Mouse (Mus musculus) Patski (cell line): ENCODE measurements around the gene Mien1. TPM values are rescaled to one million over a fixed set of nuclear protein-coding genes. Genes with fewer than 3 reads are reported as not detected.
A peak's percentile ranks its signal among the peaks of the same experiment; 100 is the strongest.

ENCODE experiments used
- ATAC-seq: fragments of 100-300 bp; one replicate; pipeline ENCODE4 v1.8.0; 2021
- CTCF ChIA-PET: fragments of 350-600 bp; sonication (Branson Sonifier 250); formaldehyde crosslinking; loops from one replicate; lab custom pipeline; 2022; ENCODE audit warnings: inconsistent platforms; lab: Charles Lee
- POLR2A ChIA-PET: fragments of 350-600 bp; sonication (Branson Sonifier 250); formaldehyde crosslinking; loops from one replicate; lab custom pipeline; 2022; ENCODE audit warnings: antibody characterized with exemption, inconsistent platforms; lab: Charles Lee
- DNase-seq: peaks from one replicate; pipeline ENCODE4 v3.0.0-alpha.2; 2011; ENCODE audit warnings: low read depth, low spot score
- H3K27me3 ChIP-seq: fragments of 371-371 bp; one replicate; pipeline ENCODE4 v1.5.1; 2021
- CTCF ChIP-seq: fragments of 100-300 bp; IDR thresholded peaks from one replicate; pipeline ENCODE4 v1.5.1; 2021
- in situ Hi-C: fragments of 300-500 bp; cut with MboI; formaldehyde crosslinking; loops from 3 replicates; pipeline ENCODE4 v1.11.1; 2018; ENCODE audit warnings: low pct_unique_long_range_greater_than_20kb, mixed read lengths
- polyA plus RNA-seq: library from polyadenylated mRNA; unstranded; gene quantifications from one replicate; pipeline ENCODE4 v1.2.3, GENCODE M21; 2021

Mien1 gene
- polyA plus RNA-seq, 1 experiment from 2014 or later, result 100 TPM

DNA sequence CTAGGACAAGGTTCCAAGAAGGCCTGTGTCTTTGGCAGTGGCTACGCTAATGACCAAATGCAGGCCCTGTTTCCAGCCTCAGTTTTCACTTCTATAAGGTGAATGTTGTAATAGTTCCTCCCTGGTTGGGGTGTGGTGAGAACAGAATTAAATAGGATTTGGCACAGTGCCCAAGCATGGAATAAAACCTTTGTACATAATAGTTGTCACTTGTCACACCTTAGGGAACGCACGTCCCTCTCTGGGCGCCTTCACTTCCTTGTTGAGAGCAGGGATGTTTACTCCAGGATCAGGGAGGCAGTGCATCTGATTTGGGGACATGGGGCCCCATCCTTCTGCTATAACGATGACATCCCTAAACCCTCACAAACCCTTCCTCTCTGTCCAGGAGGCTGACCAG, 10.4 kb downstream of the Mien1 start:
- POLR2A ChIA-PET, result no interaction called here
- ATAC-seq (no peak), DNase-seq (no peak)
- in situ Hi-C loops, result no loop called here
- CTCF ChIA-PET, result no interaction called here
- no peak for TF ChIP-seq CTCF
- no peaks in the 10 kb centered on the region for H3K27me3 ChIP-seq

DNA sequence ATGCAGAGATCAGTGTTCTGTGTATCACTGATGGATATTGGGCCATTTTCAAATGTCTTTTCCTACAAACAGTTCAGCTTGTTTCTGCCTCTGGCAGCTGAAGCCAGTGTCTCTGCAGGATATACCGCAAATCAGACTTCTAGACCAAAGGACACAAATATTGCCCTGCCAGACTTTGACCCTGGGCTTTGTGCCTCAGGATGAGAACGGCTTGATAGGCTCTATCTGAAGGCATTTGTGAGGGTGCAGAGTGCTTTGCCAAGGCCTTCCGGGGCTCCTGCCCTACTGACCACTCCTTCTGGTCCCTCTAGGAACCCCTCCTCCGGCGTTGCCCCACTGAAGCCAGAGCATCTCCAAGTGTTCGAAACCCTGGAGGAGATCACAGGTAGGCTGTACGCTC, 12.2 kb downstream of the Mien1 start:
- H3K27me3 ChIP-seq, result no peaks in the 10 kb centered on the region
- ATAC-seq (no peak), DNase-seq (no peak)
- CTCF ChIA-PET, result interaction anchor here (2.2 kb wide), 1 partner anchor 12 kb away, joined by 7 read pairs; the partner anchor contains the start of gene Mien1
- TF ChIP-seq CTCF, result no peak
- in situ Hi-C loops, result no loop called here
- POLR2A ChIA-PET, result no interaction called here

DNA sequence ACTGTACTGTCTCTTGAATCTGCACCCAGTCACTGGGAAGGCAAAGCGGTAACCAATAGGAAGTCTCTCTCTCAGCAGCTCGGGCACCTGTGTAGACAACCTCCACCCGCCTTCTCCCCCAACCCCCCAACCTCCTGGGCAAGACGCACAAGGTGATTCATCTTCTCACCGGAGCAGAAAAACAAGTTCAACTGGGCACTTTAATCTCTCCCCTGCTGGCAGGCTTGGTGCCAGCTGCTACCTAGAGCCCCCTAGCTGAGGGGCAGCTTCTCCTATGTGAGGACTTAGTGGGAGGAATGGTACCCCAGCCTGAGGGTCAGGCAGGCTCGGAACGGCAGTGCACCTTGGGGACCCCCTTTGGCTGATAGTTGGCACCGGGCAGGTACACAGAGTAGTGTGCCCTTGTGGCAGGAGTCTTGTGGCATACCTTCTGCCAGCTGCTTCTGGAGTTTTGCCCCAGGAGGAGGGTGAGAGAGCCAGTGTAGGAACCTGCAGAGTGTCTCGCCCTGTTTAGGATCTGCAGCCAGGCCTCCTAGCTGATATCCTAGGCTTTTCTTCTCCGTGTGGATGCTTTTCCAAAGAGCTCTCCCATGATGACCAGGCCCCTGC, 19.7 kb downstream of the Mien1 start:
- in situ Hi-C loops, result no loop called here
- no peak for TF ChIP-seq CTCF
- DNase-seq (no peak), ATAC-seq (no peak)
- no peaks in the 10 kb centered on the region for H3K27me3 ChIP-seq
- POLR2A ChIA-PET, result no interaction called here
- CTCF ChIA-PET, result interaction anchor here (1.3 to 2.8 kb wide), 2 partner anchors 20 to 76 kb away, joined by 5 to 8 read pairs; partner anchors contain the start of gene Mien1

DNA sequence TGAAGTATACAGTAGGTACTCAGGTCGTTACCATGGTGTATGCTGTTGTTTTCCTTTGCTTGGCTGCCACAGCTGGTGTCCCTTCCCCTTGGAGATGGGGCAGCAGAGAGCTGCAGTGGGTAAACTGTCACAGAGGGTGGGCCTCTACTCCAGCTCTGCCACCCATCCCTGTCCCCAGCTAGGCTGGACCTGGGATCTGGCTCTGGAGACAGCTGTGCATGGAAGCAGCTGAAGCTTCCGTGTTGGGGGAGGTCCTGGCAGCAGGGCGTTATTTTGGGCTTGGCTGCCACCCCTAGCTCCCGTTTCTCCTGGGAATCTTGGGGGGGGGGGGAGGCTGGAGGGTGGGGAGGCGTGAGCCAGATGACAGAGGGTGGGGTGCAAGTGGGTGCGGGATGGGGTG, 20.5 kb downstream of the Mien1 start:
- POLR2A ChIA-PET, result no interaction called here
- no peak for DNase-seq
- in situ Hi-C loops, result no loop called here
- CTCF ChIA-PET, result interaction anchor here (1.3 to 2.8 kb wide), 2 partner anchors 20 to 76 kb away, joined by 5 to 8 read pairs; partner anchors contain the start of gene Mien1
- TF ChIP-seq CTCF, result no peak
- no peak for ATAC-seq
- no peaks in the 10 kb centered on the region for H3K27me3 ChIP-seq

DNA sequence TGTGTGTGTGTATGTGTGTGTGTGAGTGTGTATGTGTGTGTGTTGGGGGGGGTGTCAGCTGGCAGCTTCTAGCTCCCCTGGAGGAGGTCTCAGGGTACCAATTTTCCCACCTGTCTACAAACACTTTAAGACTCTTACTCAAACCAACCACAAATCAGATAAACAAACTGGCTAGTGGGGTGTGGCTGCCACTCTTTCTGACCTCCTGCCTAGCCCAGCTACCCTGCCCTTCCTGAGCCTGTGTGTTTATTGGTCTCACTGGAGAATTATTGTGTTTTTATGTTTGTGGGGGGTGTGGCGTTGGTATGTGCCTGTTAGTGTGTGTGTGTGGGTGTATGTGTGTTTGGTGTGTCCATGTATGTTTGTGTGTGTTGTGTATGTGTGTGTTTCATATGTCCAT, 21.7 kb downstream of the Mien1 start:
- CTCF ChIA-PET, result interaction anchor here (1.5 kb wide), 1 partner anchor 21 kb away, joined by 6 read pairs; the partner anchor contains the start of gene Mien1
- no peak for TF ChIP-seq CTCF

DNA sequence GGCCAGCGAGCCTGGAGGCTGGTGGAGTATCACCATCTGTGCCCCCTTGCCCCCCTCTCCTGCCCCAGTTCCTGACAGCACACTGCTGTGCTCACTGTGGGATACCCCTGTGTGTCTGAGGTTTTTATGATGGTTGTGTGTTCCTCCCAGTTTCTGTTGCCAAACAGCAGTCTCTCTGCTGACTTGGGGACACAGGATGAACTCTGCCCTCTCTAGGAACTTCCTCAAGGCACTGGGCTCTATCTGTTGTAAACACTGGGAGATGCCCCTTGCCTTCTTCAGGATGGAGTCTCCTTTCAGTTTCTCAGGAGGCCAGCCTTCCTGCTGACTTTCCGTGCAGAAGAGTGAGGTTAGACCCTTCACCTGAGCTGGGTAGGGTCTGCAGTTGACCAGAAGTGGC, 24.6 kb downstream of the Mien1 start:
- ChIA-PET CTCF (no interaction called here), POLR2A (interaction anchor here (0.6 to 3.3 kb wide), 4 partner anchors 14 to 155 kb away, joined by 3 to 17 read pairs (median 4); partner anchors contain the start of gene Pgap3)
- no peak for ATAC-seq
- TF ChIP-seq CTCF, result no peak
- H3K27me3 ChIP-seq, result no peaks in the 10 kb centered on the region
- DNase-seq, result no peak
- in situ Hi-C loops, result no loop called here

More for the DNA sequence above, 21.7 kb downstream of the Mien1 start:
- no peaks in the 10 kb centered on the region for H3K27me3 ChIP-seq
- DNase-seq (no peak), ATAC-seq (no peak)
- in situ Hi-C loops, result no loop called here
- POLR2A ChIA-PET, result no interaction called here

DNA sequence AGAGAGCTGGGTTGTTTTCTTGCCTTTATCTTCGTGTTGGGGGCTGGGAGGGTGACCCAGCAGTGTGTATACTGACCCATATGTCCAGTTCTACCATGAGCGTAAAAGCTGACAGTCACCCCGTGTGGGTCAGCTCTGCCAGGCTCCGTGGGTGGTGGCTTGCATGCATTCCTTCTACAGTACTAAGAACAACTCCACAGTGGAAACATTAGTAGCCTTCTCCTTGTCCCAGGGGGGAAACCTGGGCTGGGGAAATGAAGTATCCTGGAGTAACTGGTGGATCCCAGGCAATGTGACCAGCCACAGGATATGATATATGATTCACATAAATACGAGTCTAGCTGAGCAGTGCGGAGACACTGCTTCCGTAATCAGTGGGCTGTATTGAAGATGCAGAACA, 25.1 kb downstream of the Mien1 start:
- in situ Hi-C loops, result no loop called here
- ChIA-PET CTCF (interaction anchor here (0.8 to 1.7 kb wide), 2 partner anchors 16 to 25 kb away, joined by 3 to 4 read pairs; partner anchors contain the start of gene Mien1), POLR2A (interaction anchor here (0.6 to 3.3 kb wide), 5 partner anchors 14 to 154 kb away, joined by 3 to 17 read pairs (median 4); partner anchors contain the start of genes Mien1 and Pgap3)
- no peak for TF ChIP-seq CTCF
- ATAC-seq, result no peak
- DNase-seq, result no peak
- H3K27me3 ChIP-seq, result no peaks in the 10 kb centered on the region

DNA sequence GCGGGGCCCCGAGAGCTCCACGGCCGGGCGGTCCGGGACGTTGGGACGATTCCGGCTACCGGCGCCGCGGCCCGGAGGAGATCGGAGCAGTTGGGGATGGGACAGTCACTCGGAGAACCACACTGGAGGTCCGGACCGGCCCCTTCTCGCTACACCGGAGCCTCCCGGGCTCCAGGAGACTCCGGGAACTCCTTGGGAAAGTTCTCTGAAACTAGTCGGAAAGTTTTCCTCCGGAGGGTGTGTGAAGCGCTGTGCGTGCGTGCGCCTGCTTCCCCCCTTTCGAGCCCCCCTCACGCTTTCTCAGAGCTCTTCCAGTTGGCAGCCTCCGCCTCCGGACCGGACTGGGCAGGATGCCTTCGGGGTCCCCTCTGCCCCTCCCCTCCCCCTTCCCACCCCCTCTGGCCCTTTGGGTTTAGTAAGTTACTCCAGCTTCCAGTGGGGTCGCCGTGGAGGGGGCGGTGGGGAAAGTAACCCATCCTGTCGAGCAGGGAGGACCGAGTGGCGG, 25.9 kb downstream of the Mien1 start:
- POLR2A ChIA-PET, result interaction anchor here (0.6 to 3.3 kb wide), 8 partner anchors 8 to 185 kb away, joined by 3 to 17 read pairs (median 4); partner anchors contain the start of genes Mien1 and Pgap3
- no peaks in the 10 kb centered on the region for H3K27me3 ChIP-seq
- no peak for DNase-seq
- ATAC-seq, result peak; percentile 13
- TF ChIP-seq CTCF, result no peak
- in situ Hi-C loops, result no loop called here
- CTCF ChIA-PET, result interaction anchor here (0.8 to 1.7 kb wide), 4 partner anchors 17 to 70 kb away, joined by 3 to 6 read pairs (median 4); partner anchors contain the start of gene Mien1

DNA sequence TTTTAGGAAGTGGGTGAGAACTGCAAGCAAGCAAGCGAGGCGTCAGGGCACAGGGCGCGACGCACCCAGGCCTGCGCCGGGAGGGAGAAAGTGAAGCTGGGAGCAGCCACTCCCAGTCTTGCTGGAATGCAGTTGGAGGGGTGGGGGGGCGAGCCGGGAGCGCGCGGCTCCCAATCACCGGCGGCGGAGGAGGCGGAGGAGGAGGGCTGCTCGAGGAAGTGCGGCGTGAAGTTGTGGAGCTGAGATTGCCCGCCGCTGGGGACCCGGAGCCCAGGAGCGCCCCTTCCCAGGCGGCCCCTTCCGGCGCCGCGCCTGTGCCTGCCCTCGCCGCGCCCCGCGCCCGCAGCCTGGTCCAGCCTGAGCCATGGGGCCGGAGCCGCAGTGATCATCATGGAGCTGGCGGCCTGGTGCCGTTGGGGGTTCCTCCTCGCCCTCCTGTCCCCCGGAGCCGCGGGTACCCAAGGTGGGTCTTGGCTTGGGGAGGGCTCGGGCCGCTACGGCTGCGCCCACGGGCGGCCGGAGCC, 26.5 kb downstream of the Mien1 start, which contains the start of gene Erbb2:
Erbb2 (plus strand) TSS at position 198 of the 524 bp plus-strand sequence.
- CTCF ChIA-PET, result interaction anchor here (0.8 to 1.7 kb wide), 3 partner anchors 27 to 70 kb away, joined by 3 to 6 read pairs (median 4); partner anchors contain the start of gene Mien1
- in situ Hi-C loops, result no loop called here
- POLR2A ChIA-PET, result interaction anchor here (0.6 to 3.3 kb wide), 8 partner anchors 8 to 184 kb away, joined by 3 to 17 read pairs (median 4); partner anchors contain the start of genes Mien1 and Pgap3
- ATAC-seq (peak; percentile 71), DNase-seq (no peak)
- no peaks in the 10 kb centered on the region for H3K27me3 ChIP-seq
- no peak for TF ChIP-seq CTCF

DNA sequence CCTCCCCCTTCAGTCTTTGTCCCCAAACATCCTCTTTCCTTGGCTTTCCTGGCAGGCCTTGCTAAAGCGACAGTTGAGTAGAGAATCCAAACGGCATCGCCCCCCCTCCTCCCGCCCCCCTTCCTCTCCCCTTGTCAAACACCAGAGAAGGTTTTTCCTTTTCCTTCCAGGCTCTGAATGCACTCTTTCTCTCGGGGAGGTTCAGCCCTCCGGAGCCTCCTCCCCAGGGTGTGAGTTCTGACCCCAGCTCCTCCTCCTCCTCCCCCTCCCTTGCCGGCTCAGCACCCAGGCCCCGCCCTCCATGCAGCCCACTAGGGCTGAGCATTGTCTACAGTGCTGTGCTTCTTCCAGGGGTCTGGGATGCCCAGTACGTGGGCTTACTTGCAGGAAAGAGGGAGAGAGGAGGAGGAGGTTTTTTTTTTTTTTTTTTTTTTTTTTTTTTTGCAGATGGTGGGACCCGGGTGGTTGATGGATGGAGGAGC, 29.4 kb downstream of the Mien1 start:
- no peak for DNase-seq
- in situ Hi-C loops, result no loop called here
- POLR2A ChIA-PET, result no interaction called here
- no peak for TF ChIP-seq CTCF
- ATAC-seq, result no peak
- no peaks in the 10 kb centered on the region for H3K27me3 ChIP-seq
- CTCF ChIA-PET, result no interaction called here

DNA sequence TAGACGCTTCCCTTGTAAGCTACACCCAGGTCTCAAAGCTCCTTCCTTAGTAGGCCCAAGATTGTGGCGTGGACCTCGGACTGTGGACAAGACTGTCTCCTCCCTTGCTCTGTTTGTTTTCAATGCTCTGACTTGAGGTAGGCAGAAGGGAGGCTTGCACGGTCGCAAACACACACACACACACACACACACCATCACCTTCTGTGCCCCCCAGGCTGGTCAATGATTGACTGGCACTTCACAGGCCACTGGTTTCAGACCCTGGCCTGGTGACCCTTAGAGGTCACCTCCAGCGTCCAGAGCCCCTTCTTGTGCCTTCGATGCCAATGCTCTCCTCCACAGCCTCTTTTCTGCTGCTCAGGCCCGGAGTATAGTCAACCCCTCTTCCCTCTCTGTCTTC, 29.9 kb downstream of the Mien1 start:
- CTCF ChIA-PET, result no interaction called here
- in situ Hi-C loops, result no loop called here
- POLR2A ChIA-PET, result no interaction called here
- H3K27me3 ChIP-seq, result no peaks in the 10 kb centered on the region
- DNase-seq (no peak), ATAC-seq (no peak)
- no peak for TF ChIP-seq CTCF
